Mouse (Mus musculus) Muller cell, postnatal 12 days (primary cell): ENCODE measurements around the gene 9530077C05Rik.
"Not testable (repeated sequence)": the region's sequence is repeated elsewhere in the genome, so short reads cannot be mapped to it uniquely, and the experiment has no call there.

Experiments used
- DNase-seq: peaks from one replicate; pipeline ENCODE4 v3.0.0-alpha.2; 2015; ENCODE audit errors: inconsistent ontology term

The 9530077C05Rik gene

DNA sequence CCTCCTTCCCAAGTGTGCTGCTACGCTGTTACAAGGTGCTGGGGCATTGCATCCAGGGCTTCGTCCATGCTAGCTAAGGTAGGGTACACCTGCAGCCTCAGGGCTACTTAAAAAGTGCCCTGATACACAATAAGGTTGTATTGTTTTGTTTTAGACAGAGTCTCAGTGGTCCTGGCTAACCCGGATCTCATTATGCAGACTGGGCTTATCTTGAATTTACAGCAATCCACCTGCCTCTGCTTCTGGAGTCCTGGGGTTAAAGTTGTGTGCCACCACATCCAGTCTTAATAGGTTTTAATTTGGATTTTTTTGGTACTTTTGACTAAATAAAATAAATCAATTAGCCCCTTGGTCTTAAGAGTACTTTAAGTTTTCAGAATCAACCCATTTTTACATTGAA, 8.6 kb downstream of the 9530077C05Rik start:
- DNase-seq, result no peak

DNA sequence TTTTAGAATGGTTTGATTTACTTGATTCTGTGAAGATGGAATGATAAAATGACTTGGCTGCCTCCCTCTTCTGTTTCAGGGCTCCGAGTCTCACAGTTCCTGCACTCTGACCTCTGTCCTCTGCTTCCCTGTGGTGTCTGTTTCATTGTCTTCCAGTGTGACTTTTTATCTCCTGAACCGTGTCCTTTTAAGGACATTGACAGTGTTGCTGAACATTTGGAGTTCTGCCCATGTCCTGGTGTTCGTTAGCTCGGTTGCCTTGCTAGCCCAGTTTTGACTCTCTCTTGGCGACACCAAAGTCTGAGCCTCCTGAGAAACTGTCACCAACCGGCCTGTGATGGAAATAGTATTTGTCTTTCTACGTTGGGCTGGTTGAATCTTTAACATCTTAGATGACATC, 9.2 kb downstream of the 9530077C05Rik start:
- no peak for DNase-seq

DNA sequence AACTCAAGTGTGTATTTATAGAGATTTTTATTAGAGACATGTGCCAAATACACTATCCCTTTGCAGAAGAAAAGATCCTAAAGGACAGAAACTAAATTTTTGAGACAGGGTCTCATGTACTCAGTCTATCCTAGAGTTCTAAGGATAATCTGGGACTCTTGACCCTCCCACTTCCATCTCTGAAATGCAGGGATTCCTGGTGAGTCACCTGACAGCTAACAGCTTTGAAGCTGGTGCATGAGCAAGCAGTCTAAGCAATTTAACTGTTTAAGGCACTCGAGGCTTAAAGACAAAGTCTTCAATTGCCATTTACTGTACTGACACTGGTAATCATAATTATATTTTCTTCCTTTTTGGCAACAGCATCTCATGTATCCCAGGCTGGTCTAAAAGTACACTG, 11.2 kb downstream of the 9530077C05Rik start:
- DNase-seq, result peak; percentile 9

DNA sequence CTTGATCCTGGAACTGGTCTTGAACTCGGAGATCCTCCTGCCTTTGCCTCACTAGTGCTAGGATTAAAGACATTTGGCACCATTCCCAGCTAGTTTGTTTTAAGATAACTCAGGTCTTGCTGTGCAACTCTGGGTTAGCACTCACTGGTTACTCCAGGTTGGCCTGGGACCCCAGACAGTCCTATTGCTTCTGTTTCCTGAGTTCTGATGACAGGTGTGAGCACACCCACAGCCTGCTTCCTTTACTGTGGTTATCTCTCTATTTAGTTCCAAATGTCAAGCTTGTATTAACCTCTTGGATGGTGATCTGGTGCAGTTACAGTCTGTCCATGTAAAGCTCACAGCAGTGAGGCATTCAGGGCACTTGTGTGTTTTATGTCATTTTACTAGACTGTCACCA, 12.2 kb downstream of the 9530077C05Rik start:
- no peak for DNase-seq

DNA sequence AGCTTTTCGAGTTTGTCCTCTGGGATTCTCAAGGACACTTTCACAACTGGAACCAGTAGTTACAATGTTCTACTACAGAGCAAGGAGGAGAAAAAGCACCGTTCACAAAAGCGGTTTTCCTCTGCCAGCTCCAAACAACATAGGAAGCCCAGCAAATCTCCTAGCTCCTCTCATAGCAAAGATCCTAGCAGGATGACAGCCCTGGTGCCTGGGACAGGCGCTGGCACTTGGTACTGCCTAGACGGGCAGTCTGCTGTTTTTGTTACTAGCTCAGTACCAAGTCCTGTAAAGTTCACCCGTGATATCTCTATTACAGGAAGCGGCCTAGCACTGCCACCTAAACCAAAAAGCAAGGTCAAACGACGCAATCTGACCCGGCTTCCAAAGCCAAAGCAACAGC, 12.9 kb downstream of the 9530077C05Rik start:
- DNase-seq, result no peak

DNA sequence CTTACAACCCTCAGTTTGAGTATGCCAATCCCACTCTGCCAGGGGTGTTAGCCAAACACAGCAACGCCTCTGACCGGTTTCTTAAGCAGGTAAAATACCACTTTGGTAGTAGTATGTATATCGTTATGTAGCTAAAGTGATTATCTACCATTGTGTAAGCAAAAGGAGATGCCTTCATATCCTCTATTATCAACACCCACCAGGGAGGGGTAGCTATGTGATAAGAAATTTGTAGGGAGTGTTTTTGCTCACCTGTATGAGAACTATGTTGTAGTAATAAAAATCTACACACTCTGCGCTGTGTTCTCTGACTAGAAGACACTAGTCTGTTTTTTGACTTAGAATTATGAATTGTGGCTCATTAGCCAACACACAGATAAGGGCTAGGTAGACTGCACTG, 13.4 kb downstream of the 9530077C05Rik start:
- no peak for DNase-seq

DNA sequence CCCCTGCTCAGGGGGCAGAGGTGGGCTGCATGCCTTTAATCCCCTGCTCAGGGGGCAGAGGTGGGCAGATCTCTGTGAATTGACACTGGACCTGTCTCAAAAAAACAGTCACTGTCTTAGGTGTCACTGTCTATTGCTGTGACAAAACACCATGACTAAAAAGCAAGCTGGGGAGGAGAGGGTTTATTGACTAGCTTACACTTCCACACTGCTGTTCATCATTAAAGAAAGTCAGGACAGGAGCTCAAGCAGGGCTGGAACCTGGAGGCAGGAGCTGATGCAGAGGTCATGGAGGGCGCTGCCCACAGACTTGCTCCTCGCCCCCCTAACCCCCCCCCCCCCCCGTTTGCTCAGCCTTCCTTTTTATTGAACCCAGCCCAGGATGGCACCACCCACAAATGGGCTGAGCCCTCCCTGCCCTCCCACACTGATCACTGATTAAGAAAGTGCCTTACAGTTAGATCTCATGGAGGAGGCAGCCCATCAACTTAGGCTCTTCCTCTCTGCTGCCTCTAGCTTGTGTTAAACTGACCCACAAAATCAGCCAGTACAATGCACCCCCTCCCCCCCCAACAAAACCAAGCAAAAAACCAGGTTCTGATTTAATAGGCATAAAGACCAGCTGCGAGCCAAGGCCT, 16.8 kb downstream of the 9530077C05Rik start:
- no peak for DNase-seq

DNA sequence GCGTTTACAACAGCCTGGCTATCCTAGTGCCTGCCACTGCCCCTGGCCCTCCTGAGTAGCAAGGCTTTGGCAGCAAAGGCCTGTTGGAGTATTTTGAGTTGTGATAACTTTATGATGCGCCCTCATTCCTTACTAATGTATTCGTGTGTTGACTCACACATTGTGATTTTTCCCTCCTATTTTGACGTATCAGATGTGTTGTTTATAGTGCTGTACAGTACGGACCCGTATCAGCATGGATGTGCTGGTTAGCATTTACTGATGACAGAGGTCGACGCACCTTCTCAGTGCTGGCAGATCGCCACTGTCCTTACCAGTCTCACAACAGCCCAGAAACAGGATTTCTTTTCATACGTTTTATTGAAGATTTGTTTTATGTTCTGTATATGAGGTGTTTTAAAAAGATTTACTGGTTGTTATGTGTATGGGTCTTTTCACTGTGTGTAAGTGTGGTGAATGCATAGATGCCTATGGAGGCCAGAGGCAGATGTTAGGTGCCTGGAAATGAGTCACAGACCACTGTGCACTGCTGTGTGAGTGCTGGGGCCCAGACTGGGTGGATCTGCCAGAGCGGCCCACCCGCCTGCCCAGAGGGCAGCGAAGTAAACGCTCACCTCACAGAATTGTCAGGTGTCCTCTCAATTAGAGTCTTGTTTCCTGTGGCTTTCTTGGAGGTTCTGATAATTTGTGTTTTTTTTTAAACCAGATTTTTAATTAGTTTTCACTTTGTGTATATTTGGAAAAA, 17.5 kb downstream of the 9530077C05Rik start:
- no peak for DNase-seq

DNA sequence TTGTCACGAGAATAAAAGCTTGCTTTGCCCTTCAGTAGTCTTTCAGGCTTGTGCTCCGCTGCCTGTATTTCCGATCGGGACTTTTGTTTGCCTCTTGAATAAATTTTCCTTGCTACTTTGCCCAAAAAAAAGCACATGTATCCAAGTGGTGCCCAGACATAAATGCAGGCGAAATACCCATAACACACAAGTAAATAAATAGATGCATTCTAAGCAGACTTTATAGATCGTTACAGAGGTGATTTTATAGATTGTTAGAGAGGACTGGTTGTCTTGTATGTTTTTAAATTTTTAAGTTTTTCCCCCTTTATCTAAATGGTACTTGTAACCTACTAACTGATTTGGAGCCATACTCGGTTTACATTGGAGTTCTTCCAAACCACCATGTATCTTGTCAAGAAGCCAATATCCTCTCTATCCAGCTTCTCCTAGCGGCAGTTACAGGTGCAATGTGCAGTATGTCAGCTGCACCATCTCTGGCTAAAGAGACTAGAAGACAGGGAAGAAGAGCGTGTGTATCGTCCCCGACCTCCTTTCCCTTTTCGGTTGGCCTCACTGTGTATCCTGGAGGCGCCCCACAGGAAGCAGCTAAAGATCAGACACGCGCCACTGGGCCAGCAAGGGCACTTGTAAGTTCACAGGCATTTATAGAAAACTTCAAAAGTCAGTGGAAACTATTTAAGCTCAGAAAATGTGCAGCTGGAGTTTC, 18.4 kb downstream of the 9530077C05Rik start:
- DNase-seq, result peak; percentile 62

DNA sequence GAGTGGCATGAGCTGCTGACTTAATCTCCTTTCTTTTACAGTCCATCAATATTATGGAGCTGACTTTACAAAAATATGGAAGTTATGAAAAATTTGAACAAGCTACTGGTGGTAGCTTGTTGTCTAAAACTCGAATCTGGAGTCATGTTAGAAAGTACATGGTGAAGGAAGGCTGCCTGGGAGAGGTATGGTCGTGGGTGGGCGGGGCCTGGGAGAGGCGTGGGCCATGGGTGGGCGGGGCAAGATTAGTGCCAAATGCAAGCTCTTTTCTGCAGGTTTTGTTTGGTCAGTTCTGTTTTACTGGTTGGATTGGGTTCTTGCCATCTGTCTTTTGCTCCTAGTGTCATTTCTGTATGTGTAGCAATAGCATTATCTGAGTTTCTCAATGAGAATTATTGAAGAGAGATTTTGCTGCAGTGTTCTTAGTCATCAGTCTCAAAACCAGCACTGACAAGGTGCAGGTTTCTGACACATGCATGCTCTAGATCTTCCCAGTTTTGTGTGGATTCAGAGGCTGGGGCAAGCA, 19.1 kb downstream of the 9530077C05Rik start:
- no peak for DNase-seq

DNA sequence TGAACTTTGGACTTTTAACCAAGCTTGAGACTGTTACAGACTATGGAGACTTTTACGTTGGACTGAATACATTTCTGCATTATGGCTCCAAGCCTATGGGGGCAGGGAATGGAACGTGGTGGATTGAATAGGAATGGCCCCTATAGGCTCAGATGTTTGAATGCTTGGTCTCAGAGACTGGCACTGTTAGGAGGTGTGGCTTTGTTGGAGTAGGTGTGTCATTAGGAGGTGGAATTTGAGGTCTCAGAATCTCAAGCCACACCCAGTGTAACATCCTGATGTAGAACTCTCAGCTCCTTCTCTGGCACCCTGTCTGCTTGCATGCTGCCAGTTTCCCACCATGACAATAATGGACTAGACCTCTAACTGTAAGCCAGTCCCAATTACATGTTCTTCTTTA, 21.9 kb downstream of the 9530077C05Rik start:
- DNase-seq, result no peak

DNA sequence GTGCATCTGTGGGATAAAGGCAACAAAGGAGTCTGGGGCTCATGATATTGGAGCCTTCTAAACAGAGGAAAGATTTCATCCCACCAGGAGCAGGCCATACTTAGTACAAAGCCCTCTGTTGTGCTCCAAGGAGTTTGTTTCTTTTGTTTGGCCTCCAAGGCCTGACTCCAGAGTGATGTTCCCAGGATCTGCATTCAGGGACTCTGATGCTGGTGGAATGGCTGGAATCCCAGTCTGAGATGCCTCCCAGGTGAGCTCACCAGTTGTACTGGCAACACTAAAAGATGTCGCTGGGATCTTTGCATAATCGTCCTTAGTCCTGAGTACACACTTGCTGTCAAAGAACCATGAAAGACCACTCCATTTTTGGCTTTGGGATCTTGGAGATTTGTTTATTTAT, 22.8 kb downstream of the 9530077C05Rik start:
- peak; percentile 28 for DNase-seq

DNA sequence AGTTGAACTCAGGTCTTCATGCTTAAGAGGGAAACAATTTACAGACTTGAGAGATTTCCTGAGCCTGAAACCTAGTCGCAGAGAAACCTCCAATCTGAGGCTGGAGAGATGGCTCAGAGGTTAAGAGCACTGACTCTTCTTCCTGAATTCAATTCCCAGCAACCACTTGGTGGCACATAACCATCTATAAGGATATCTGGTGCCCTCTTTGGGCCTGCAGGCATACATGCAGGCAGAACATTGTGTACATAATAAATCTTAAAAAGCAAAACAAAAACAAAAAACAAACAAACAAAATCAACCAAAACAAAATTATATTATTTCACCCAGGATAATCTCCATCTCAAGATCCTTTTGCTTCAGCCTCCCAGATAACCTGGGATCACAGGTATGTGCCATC, 27.5 kb downstream of the 9530077C05Rik start:
- no peak for DNase-seq

DNA sequence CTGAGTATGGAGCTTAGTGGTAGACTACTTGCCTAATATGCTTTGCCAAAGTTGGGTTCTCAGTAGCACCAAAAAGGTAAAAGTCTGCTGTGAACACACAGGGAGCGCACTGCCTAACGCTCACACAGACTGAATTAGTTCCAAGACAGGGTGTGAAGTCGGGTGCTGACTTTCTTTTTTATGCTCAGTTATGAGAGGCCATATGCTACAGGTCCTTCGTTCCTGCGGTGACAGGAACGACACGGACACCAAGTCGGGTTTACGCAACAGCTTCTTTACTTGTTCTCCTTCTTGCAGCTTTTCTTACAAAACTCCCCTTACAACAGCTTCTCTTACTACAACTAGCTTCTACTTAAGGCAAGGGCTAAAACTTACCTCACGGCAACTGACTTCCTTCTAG, 31.8 kb downstream of the 9530077C05Rik start:
- DNase-seq, result no peak

DNA sequence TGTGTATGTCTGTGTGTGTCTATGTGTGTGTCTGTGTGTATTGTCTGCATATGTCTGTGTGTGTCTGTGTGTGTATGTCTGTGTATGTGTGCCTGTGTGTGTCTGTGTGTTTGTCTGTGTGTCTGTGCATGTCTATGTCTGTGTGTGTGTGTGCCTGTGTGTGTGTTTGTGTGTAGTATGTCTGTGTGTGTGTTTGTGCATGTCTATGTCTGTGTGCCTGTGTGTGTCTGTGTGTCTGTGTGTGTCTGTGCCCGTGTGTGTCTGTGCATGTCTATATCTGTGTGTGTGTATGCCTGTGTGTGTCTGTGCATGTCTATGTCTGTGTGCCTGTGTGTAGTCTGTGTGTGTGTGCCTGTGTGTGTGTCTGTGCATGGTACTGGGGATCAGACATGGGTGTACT, 33.8 kb downstream of the 9530077C05Rik start:
- no peak for DNase-seq

DNA sequence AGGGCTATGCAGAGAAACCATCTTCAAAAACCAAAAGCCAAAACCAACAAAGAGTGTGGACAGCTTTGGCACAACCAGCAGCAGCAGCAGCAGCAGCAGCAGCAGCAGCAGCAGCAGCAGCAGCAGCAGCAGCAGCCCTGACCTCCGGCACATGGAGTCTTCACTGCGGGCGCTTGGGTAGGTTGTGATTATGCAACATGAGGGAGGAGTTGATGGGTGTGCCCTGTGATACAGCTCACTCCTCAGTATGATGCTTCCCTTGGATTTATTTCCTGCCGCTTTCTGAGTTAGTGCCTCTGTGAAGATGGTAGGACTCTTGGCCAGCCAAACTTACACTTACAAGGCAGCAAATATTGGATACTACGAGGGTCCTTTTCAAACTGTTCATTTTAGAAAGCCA, 35.9 kb downstream of the 9530077C05Rik start:
- no peak for DNase-seq

DNA sequence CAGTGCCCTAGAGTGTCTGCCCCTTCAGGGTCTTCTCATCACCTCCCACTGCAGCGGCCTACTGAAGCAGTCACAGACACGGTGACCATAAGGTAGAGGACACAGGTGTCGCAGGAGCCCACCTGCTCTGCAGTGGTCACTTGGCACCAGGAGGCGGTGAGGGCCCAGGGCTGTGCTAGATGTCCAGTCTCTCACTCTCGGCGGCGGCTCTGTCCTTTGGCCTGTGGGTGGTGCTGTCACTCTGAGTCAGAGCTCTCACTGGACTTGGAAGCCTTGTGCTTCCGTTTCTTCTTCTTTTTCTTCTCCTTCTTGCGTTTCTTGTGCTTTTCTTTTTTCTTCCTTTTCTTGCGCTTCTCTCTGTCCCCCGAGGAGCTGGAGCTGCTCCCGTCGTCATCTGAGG, 37.1 kb downstream of the 9530077C05Rik start:
- DNase-seq, result no peak

DNA sequence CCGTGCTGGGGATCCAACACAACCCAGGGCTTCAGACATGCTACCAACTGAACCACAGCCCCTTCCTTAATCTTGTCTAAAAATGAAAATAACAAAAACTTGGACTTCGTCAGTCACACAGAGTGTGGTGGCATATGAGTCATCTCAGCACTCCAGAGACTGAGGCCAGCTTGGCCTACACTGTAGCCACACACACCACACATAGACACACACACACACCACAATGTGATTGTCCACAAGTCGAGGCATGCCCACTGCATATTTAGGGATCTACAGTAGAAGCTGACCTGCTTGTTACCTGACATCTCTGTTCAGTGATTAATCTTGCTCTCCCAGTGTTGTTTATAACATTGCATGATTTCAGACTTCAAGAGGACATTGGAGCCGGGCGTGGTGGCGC, 37.9 kb downstream of the 9530077C05Rik start:
- no peak for DNase-seq

DNA sequence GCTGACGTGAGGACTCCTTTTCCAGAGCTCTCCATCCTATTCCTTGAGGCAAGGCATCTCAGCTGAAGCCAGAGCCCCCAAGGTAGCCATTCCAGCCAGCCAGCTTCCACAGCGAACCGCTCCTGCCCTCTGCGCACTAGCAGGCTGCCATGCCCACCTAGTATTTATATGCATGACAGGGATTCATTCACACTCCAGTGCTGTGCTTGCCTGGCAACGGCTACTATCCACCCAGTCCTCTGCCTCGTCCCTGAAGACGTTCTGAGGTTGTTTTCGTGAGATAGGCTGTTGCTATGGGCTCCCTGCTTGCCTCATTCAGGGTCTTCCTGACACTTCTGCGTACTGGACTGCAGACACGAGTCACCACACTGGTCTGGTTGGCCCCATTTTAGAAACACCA, 41.4 kb downstream of the 9530077C05Rik start:
- DNase-seq, result no peak

DNA sequence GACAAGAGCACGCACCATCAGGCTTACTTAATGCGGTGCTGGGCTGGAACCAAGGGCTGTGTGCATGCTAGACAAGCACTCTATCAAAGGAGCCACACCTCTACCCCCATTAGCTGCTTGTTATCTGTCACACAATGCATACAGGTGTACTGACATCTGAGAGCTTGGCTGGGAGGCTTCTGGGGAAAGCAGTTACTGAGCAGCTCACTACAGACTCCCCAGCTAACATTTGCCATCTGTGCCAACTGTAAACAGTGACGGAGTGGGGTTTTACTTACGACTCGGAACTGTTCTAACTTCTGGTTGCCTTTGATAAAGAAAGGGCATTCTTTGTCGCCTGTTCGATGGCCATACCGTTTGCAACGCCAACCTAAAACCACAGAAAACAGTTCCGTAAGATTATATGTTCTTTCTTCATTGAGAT, 42.2 kb downstream of the 9530077C05Rik start:
- DNase-seq, result no peak

DNA sequence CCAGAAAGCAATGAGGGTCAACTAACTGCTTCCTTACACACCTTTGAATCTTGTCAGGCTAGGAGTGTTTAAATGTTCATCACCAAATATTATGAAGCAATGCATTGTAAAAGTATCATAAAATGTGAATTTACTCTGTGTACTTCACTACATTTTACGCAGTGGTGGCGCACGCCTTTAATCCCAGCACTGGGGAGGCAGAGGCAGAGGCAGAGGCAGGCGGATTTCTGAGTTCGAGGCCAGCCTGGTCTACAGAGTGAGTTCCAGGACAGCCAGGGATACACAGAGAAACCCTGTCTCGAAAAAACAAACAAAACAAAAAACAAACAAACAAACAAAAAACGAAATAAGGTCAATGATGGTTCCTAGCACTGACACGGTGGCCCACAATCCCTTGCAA, 42.7 kb downstream of the 9530077C05Rik start, which contains the start of gene Gm17545:
TSS of gene Gm17545 (plus strand) at position 301 of the 400 bp plus-strand sequence.
- not testable (repeated sequence) for DNase-seq

DNA sequence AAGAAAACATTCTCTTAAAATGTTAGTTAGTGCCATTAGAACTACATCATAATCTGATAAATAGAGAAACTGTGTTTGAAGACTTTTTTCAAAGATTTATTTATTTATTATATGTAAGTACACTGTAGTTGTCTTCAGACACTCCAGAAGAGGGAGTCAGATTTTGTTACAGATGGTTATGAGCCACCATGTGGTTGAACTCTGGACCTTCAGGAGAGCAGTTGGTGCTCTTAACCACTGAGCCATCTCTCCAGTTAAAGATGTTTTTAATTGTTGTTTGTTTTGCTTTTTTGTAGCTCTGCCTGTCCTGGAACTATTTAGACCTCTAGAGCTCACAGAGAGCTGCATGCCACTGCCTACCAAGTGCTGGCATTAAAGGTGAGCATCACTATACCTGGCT, 43.7 kb downstream of the 9530077C05Rik start:
- DNase-seq, result no peak
